Comparison of ENCODE assay signal across 18 mouse cellular contexts in the genomic region with DNA sequence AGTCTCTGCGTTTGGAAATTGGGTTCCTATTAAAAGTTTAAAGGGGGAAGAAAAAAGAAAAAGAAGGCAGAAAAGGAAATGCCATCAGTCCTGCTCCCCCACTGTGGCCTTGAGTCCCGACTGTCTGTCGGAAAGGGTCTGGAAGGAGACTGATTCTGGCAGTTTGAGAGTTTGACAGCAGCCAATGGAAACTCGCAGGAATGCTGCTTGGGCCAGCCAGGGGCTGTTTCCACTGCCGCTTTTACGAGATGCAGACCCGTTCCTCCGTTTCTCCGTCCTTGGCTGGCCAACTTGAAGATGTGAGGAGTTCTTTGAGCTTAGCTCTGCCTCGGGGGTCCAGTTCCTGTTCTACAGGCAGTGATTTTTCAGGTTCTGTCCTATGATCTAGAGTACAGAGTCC. TPM values are rescaled to one million over a fixed set of nuclear protein-coding genes. Genes with fewer than 3 reads are reported as not detected.
DNase-seq lines count a peak whose midpoint lies in the region; ATAC-seq lines count a peak whose summit lies in the region.
"Had no signal": no experiment of that assay in that cellular context is flagged by ENCODE, and none has a peak within 500 bp of the region (broad histone marks: within the 10 kb centered on the region; RNA-seq: fewer than 3 reads in every experiment).

No protein-coding gene starts in this region.

- H3K4me2 ChIP-seq in heart, embryonic 15.5 days = no peak overlapping the region
- H3K4me2 ChIP-seq in stomach, embryonic 16.5 days (ENCODE audit: low read depth, low read length) = no peak overlapping the region
- H3K4me2 ChIP-seq: lung, embryonic 14.5 days; midbrain, embryonic 11.5 days; neural tube, embryonic 12.5 days had no signal

- H3K4me3 ChIP-seq in heart, embryonic 15.5 days = no peak overlapping the region
- H3K4me3 ChIP-seq in limb, embryonic 10.5 days = no peak overlapping the region
- no peak overlapping the region for H3K4me3 ChIP-seq in stomach, embryonic 16.5 days (replicated peaks; ENCODE audit: low read length)
- H3K4me3 ChIP-seq: neural tube, embryonic 12.5 days had no signal

- WGBS in heart, embryonic 15.5 days = 54% methylated on average over 10 of the region's 10 CpGs
- 41% methylated on average over 10 of the region's 10 CpGs for WGBS in limb, embryonic 10.5 days
- 55% methylated on average over 10 of the region's 10 CpGs for WGBS in stomach, embryonic 16.5 days

- H3K36me3 ChIP-seq in heart, embryonic 15.5 days = no peaks in the 10 kb centered on the region
- H3K36me3 ChIP-seq in limb, embryonic 10.5 days = peaks cover 8% of the 10 kb centered on the region; the same call in 1 of the 2 replicates
- no peaks in the 10 kb centered on the region for H3K36me3 ChIP-seq in stomach, embryonic 16.5 days (ENCODE audit: control insufficient read depth, insufficient read depth, low read length)
- H3K36me3 ChIP-seq: neural tube, embryonic 12.5 days had no signal

- H3K27me3 ChIP-seq in heart, embryonic 15.5 days = no peaks in the 10 kb centered on the region
- no peaks in the 10 kb centered on the region for H3K27me3 ChIP-seq in limb, embryonic 10.5 days (ENCODE audit: low read depth, poor library complexity, severe bottlenecking)
- no peaks in the 10 kb centered on the region for H3K27me3 ChIP-seq in stomach, embryonic 16.5 days (ENCODE audit: control insufficient read depth, insufficient read depth, low read length)
- H3K27me3 ChIP-seq: neural tube, embryonic 12.5 days; Patski had no signal

- peak overlapping the region; percentile 26 for H3K27ac ChIP-seq in heart, embryonic 15.5 days
- H3K27ac ChIP-seq in limb, embryonic 10.5 days = peak overlapping the region; percentile 98
- H3K27ac ChIP-seq in stomach, embryonic 16.5 days (ENCODE audit: low read length) = peak overlapping the region; percentile 9; the same call in 1 of the 2 replicates
- H3K27ac ChIP-seq: hindbrain, postnatal 0 days; macrophage; neural tube, embryonic 12.5 days had no signal

- H3K9me3 ChIP-seq in heart, embryonic 15.5 days (replicated peaks) = no peaks in the 10 kb centered on the region
- no peaks in the 10 kb centered on the region for H3K9me3 ChIP-seq in limb, embryonic 10.5 days (replicated peaks)
- no peaks in the 10 kb centered on the region for H3K9me3 ChIP-seq in stomach, embryonic 16.5 days (replicated peaks; ENCODE audit: control insufficient read depth, low read length)
- H3K9me3 ChIP-seq: neural tube, embryonic 12.5 days had no signal

- no peak overlapping the region for H3K9ac ChIP-seq in heart, embryonic 15.5 days
- H3K9ac ChIP-seq in stomach, embryonic 16.5 days (ENCODE audit: low read length) = no peak overlapping the region
- H3K9ac ChIP-seq: lung, embryonic 14.5 days; neural tube, embryonic 12.5 days had no signal

- DNase-seq in heart, adult 18-20 months = no peak
- peak; percentile 57 for DNase-seq in kidney, postnatal 10 days
- no peak for DNase-seq in kidney, adult 18-20 months
- no peak for DNase-seq in limb, embryonic 10.5 days (ENCODE audit: low spot score)
- DNase-seq in liver = no peak
- DNase-seq: adrenal gland, postnatal 25 days; cerebellum, adult 18-20 months; heart, postnatal 14 days; layer of hippocampus, postnatal 36 days; lung, embryonic 14.5 days; thymus, postnatal 25 days had no signal

- peaks cover 23% of the 10 kb centered on the region for H3K4me1 ChIP-seq in heart, embryonic 15.5 days (replicated peaks)
- H3K4me1 ChIP-seq in limb, embryonic 10.5 days = peaks cover 87% of the 10 kb centered on the region
- H3K4me1 ChIP-seq in stomach, embryonic 16.5 days (ENCODE audit: control insufficient read depth, insufficient read depth, low read length) = peaks cover 21% of the 10 kb centered on the region

- ATAC-seq in heart, embryonic 15.5 days (replicated peaks; ENCODE audit: insufficient number of reproducible peaks, insufficient read depth, low FRiP score, low read depth) = no peak
- ATAC-seq in stomach, embryonic 16.5 days (ENCODE audit: insufficient read depth, low FRiP score) = no peak
- ATAC-seq: Patski had no signal

RNA-seq across cellular contexts. Expression of a gene that starts 20.2 kb away (rescaled TPM):
- polyA plus RNA-seq in heart, embryonic 15.5 days (2015; fragmentation: Nextera tagmentation; extraction: Ambion mirVana) = 8.9 and 13.8 TPM in 2 replicates
- total RNA-seq in heart, adult 18-20 months (2021) = 10 to 100 TPM; 45.5 to 46.2 TPM
- 43.1 and 44.9 TPM in 2 replicates for polyA plus RNA-seq in limb, embryonic 10.5 days (2016; fragmentation: Nextera tagmentation; extraction: Ambion mirVana)
- 14.2 and 14.5 TPM in 2 replicates for polyA plus RNA-seq in stomach, embryonic 16.5 days (2015; fragmentation: Nextera tagmentation; extraction: Ambion mirVana)

Comparison
In these comparisons a context has a peak if more than half of its experiments do, and no peak if none do; other contexts are left out.
1. H3K27ac ChIP-seq: peak in every context shown above with its lines; median percentile 98 in limb, embryonic 10.5 days; 26 in heart, embryonic 15.5 days; 9 in stomach, embryonic 16.5 days.